Mouse (Mus musculus) MEL (cell line): ENCODE results near the gene Armc8. TPM values are rescaled to one million over a fixed set of nuclear protein-coding genes. Genes with fewer than 3 reads are reported as not detected.

Experiments
- DNase-seq: peaks from one replicate; pipeline ENCODE4 v3.0.0; 2011; ENCODE audit warnings: low read depth, low spot score
- H3K27ac ChIP-seq: 2 replicates; pipeline ENCODE4 v1.5.1; 2012; ENCODE audit warnings: low read depth, mild to moderate bottlenecking, control low read depth, low read length, moderate library complexity; ENCODE audit not compliant: control insufficient read depth
- H3K27me3 ChIP-seq, 2 experiments: fragments of 150-350 bp in 1 of 2; sonication (generic) in 1 of 2; 2 replicates each; pipeline ENCODE4 v1.6.1; 2012; ENCODE audit warnings: low read length in 2 of 2, mild to moderate bottlenecking in 2 of 2, improper control_type of control experiment in 1 of 2, moderate library complexity in 1 of 2; ENCODE audit not compliant: insufficient read depth in 2 of 2, control insufficient read depth in 1 of 2
- H3K36me3 ChIP-seq, 2 experiments: 2 replicates each; pipeline ENCODE4 v1.6.1; 2012 to 2014; ENCODE audit warnings: low read length in 2 of 2, improper control_type of control experiment in 1 of 2, inconsistent platforms in 1 of 2, mild to moderate bottlenecking in 1 of 2; ENCODE audit not compliant: insufficient read depth in 2 of 2, control insufficient read depth in 1 of 2
- H3K4me1 ChIP-seq, 2 experiments: fragments of 150-350 bp in 1 of 2; sonication (generic) in 1 of 2; 2 replicates each; pipeline ENCODE4 v1.6.1; 2012; ENCODE audit warnings: low read length in 2 of 2, improper control_type of control experiment in 1 of 2, mild to moderate bottlenecking in 1 of 2; ENCODE audit not compliant: insufficient read depth in 2 of 2, control insufficient read depth in 1 of 2
- H3K4me3 ChIP-seq, 2 experiments: fragments of 150-350 bp in 1 of 2; sonication (generic) in 1 of 2; 2 replicates each; pipeline ENCODE4 v1.5.1; 2012; ENCODE audit warnings: low read depth in 2 of 2, low read length in 2 of 2, mild to moderate bottlenecking in 2 of 2, moderate library complexity in 2 of 2, control low read depth in 1 of 2, improper control_type of control experiment in 1 of 2; ENCODE audit not compliant: control insufficient read depth in 1 of 2, insufficient read depth in 1 of 2
- H3K79me2 ChIP-seq: 2 replicates; pipeline ENCODE4 v1.6.1; 2012; ENCODE audit warnings: mild to moderate bottlenecking, low read length, moderate library complexity; ENCODE audit not compliant: control insufficient read depth, poor library complexity, insufficient read depth
- H3K9ac ChIP-seq: 2 replicates; pipeline ENCODE4 v1.6.1; 2012; ENCODE audit warnings: low read depth, mild to moderate bottlenecking, control low read depth, low read length, moderate library complexity; ENCODE audit not compliant: control insufficient read depth, poor library complexity, severe bottlenecking
- H3K9me3 ChIP-seq: fragments of 150-350 bp; sonication (generic); replicated peaks from 2 replicates; pipeline ENCODE4 v1.6.1; 2012; ENCODE audit warnings: mild to moderate bottlenecking, low read length, improper control_type of control experiment, moderate library complexity; ENCODE audit not compliant: insufficient read depth
- ELF1 ChIP-seq: IDR thresholded peaks from 2 replicates; pipeline ENCODE4 v1.6.1; 2014; ENCODE audit warnings: low read depth, mild to moderate bottlenecking, inconsistent platforms, low read length, improper control_type of control experiment, moderate library complexity
- EP300 ChIP-seq, 2 experiments: IDR thresholded peaks; 2 replicates each; pipeline ENCODE4 v1.6.1; 2011; ENCODE audit warnings: improper control_type of control experiment in 2 of 2, low read length in 2 of 2, low read depth in 1 of 2, mild to moderate bottlenecking in 1 of 2
- GABPA ChIP-seq: IDR thresholded peaks from 2 replicates; pipeline ENCODE4 v1.6.1; 2012; ENCODE audit warnings: low read depth, mild to moderate bottlenecking, inconsistent platforms, low read length, improper control_type of control experiment, moderate library complexity
- GATA1 ChIP-seq: IDR thresholded peaks from 2 replicates; pipeline ENCODE4 v1.6.1; 2011; ENCODE audit warnings: low read depth, low read length, improper control_type of control experiment
- HCFC1 ChIP-seq: IDR thresholded peaks from 2 replicates; pipeline ENCODE4 v1.6.1; 2012; ENCODE audit warnings: low read depth, mild to moderate bottlenecking, inconsistent platforms, low read length, improper control_type of control experiment, moderate library complexity
- KAT2A ChIP-seq: conservative IDR thresholded peaks from 2 replicates; pipeline ENCODE4 v1.6.1; 2012; ENCODE audit warnings: low read depth, low read length, improper control_type of control experiment, inconsistent platforms
- MAFK ChIP-seq: IDR thresholded peaks from 2 replicates; pipeline ENCODE4 v1.6.1; 2011; ENCODE audit warnings: low read depth, mild to moderate bottlenecking, low read length, improper control_type of control experiment, borderline replicate concordance
- MAX ChIP-seq: IDR thresholded peaks from 2 replicates; pipeline ENCODE4 v1.6.1; 2011; ENCODE audit warnings: low read length, improper control_type of control experiment
- MEF2A ChIP-seq: IDR thresholded peaks from 2 replicates; pipeline ENCODE4 v1.6.1; 2014; ENCODE audit warnings: low read depth, mild to moderate bottlenecking, inconsistent platforms, low read length, improper control_type of control experiment; ENCODE audit not compliant: poor library complexity, insufficient replicate concordance, severe bottlenecking; ENCODE audit errors: extremely low read depth
- MXI1 ChIP-seq: IDR thresholded peaks from 2 replicates; pipeline ENCODE4 v1.6.1; 2011; ENCODE audit warnings: mild to moderate bottlenecking, low read depth, low read length, improper control_type of control experiment
- NRF1 ChIP-seq: IDR thresholded peaks from 2 replicates; pipeline ENCODE4 v1.6.1; 2014; ENCODE audit warnings: low read depth, mild to moderate bottlenecking, inconsistent platforms, low read length, improper control_type of control experiment, moderate library complexity; ENCODE audit not compliant: poor library complexity, insufficient read depth, severe bottlenecking
- POLR2A ChIP-seq, 2 experiments: IDR thresholded peaks; 2 replicates each; pipeline ENCODE4 v1.6.1; 2011 to 2012; ENCODE audit warnings: low read length in 2 of 2, mild to moderate bottlenecking in 2 of 2, control low read depth in 1 of 2, improper control_type of control experiment in 1 of 2, low read depth in 1 of 2, moderate library complexity in 1 of 2; ENCODE audit not compliant: control insufficient read depth in 1 of 2, insufficient read depth in 1 of 2, poor library complexity in 1 of 2
- POLR2AphosphoS2 ChIP-seq: IDR thresholded peaks from 2 replicates; pipeline ENCODE4 v1.6.1; 2011; ENCODE audit warnings: low read length, improper control_type of control experiment
- RAD21 ChIP-seq: IDR thresholded peaks from 2 replicates; pipeline ENCODE4 v1.6.1; 2011; ENCODE audit warnings: mild to moderate bottlenecking, low read depth, low read length, improper control_type of control experiment
- SMC3 ChIP-seq: IDR thresholded peaks from 2 replicates; pipeline ENCODE4 v1.6.1; 2011; ENCODE audit warnings: low read depth, low read length, improper control_type of control experiment
- TBP ChIP-seq: IDR thresholded peaks from 2 replicates; pipeline ENCODE4 v1.8.0; 2011; ENCODE audit warnings: low read depth, low read length, improper control_type of control experiment
- TCF12 ChIP-seq: IDR thresholded peaks from 2 replicates; pipeline ENCODE4 v1.6.1; 2014; ENCODE audit warnings: low read depth, mild to moderate bottlenecking, inconsistent platforms, low read length, improper control_type of control experiment, moderate library complexity
- UBTF ChIP-seq: IDR thresholded peaks from 2 replicates; pipeline ENCODE4 v1.6.1; 2012; ENCODE audit warnings: low read depth, mild to moderate bottlenecking, inconsistent platforms, low read length, improper control_type of control experiment, moderate library complexity, borderline replicate concordance; ENCODE audit not compliant: insufficient read depth
- USF1 ChIP-seq: IDR thresholded peaks from 2 replicates; pipeline ENCODE4 v1.6.1; 2014; ENCODE audit warnings: low read depth, mild to moderate bottlenecking, inconsistent platforms, low read length, improper control_type of control experiment, moderate library complexity
- USF2 ChIP-seq, 2 experiments: IDR thresholded peaks; 2 replicates each; pipeline ENCODE4 v1.6.1; 2011 to 2012; ENCODE audit warnings: improper control_type of control experiment in 2 of 2, low read length in 2 of 2, borderline replicate concordance in 1 of 2, inconsistent platforms in 1 of 2, low read depth in 1 of 2, mild to moderate bottlenecking in 1 of 2; ENCODE audit not compliant: insufficient read depth in 1 of 2
- ZKSCAN1 ChIP-seq: IDR thresholded peaks from 2 replicates; pipeline ENCODE4 v1.6.1; 2012; ENCODE audit warnings: low read depth, mild to moderate bottlenecking, inconsistent platforms, low read length, improper control_type of control experiment, moderate library complexity
- ZMIZ1 ChIP-seq: IDR thresholded peaks from 2 replicates; pipeline ENCODE4 v1.6.1; 2012; ENCODE audit warnings: low read depth, mild to moderate bottlenecking, inconsistent platforms, low read length, improper control_type of control experiment, moderate library complexity
- polyA plus RNA-seq, 2 experiments: library from polyadenylated mRNA; stranded (reverse) in 1 of 2; unstranded in 1 of 2; fragments of >175 nt in 1 of 2; fragments of >200 nt in 1 of 2; gene quantifications; 2 replicates each; pipeline versions ENCODE4 v1.2.1 to v1.2.4; 2012; ENCODE audit warnings: low replicate concordance in 2 of 2, low read depth in 1 of 2; ENCODE audit not compliant: insufficient read length in 2 of 2, insufficient read depth in 1 of 2, missing spikeins in 1 of 2
- total RNA-seq: library from RNA; depleted of rRNA; stranded (reverse); fragments of 300-350 nt; gene quantifications from 2 replicates; pipeline ENCODE4 v1.2.3, GENCODE M21; 2012

The Armc8 gene
- total and polyA plus RNA-seq, 3 experiments = 11.9 to 14.3 TPM; not detected in 1

DNA sequence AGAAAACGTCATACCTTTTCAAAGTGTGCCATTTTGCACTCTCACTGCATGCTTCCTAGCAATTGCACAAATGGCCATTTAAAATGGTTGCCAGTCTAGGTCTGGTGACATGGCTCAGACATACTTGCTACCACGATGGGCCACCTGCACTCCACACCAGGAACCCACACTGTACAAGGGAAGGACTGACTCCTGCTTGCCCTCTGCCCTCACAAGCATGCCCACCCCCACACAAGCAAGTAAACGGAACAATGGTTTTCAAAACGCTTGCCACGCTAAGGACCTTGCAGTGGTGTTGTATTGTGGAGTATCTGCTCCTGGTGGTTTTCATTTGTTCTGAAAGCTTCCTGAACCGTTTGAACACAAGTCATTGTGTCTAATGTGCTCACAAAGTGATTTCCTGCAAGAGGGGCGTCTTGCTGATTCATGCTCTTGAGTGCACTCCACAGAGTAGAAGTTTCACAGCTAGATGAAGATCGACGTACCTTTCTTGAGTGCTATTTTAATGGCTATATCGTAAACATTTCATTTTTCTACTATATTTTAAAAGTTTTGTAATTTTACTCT lies 76.0 kb downstream of the Armc8 start:
- no peak overlapping the region for H3K27ac ChIP-seq
- no peak overlapping the region for H3K4me3 ChIP-seq
- H3K27me3 ChIP-seq = no peaks in the 10 kb centered on the region
- H3K79me2 ChIP-seq = no peaks in the 10 kb centered on the region
- H3K9me3 ChIP-seq = no peaks in the 10 kb centered on the region
- no peak for DNase-seq
- no peaks in the 10 kb centered on the region for H3K4me1 ChIP-seq
- H3K36me3 ChIP-seq = peaks cover 0 to 12% of the 10 kb centered on the region in 2 experiments; a peak in 2 of 4 replicates
- H3K9ac ChIP-seq = no peak overlapping the region
- no peak for TF ChIP-seq ELF1
- TF ChIP-seq EP300 (IDR thresholded peaks at IDR 0.05; ENCODE audit: low read depth in 1 of 2, low read length in 2 of 2) = no peak
- no peak for TF ChIP-seq KAT2A
- TF ChIP-seq SMC3 = no peak
- TF ChIP-seq USF2 (IDR thresholded peaks at IDR 0.05; ENCODE audit: borderline replicate concordance in 1 of 2, insufficient read depth in 1 of 2, low read depth in 1 of 2, low read length in 2 of 2) = no peak
- no peak for TF ChIP-seq TCF12
- TF ChIP-seq RAD21 = no peak
- TF ChIP-seq GABPA = no peak
- TF ChIP-seq GATA1 = no peak
- TF ChIP-seq, all 39 proteins: peak for 0

GRCm38 (mm10) chr9:99491050-99491449 lies 77.6 kb downstream of the Armc8 start:
- DNase-seq = no peak
- Histone ChIP-seq H3K27me3 (no peaks in the 10 kb centered on the region), H3K36me3 (peaks cover 6 to 10% of the 10 kb centered on the region in 2 experiments), H3K9me3 (no peaks in the 10 kb centered on the region), H3K79me2 (no peaks in the 10 kb centered on the region), H3K27ac (no peak overlapping the region), H3K4me1 (0 out of 4 replicates have a peak, but pooled peaks cover 0 to under 1% of the 10 kb centered on the region in 2 experiments), H3K4me3 (no peak overlapping the region), H3K9ac (no peak overlapping the region)
- TF ChIP-seq POLR2A (IDR thresholded peaks at IDR 0.05; ENCODE audit: control insufficient read depth in 1 of 2, insufficient read depth in 1 of 2, low read depth in 1 of 2, low read length in 2 of 2, poor library complexity in 1 of 2) (no peak), TBP (no peak), MEF2A (no peak), ZMIZ1 (no peak), NRF1 (no peak), HCFC1 (no peak), ZKSCAN1 (no peak), USF1 (no peak), MXI1 (no peak), MAX (no peak), UBTF (no peak), MAFK (no peak), POLR2AphosphoS2 (no peak)
